Mouse (Mus musculus) lung, postnatal 0 days (tissue): ENCODE data around the gene Rnft2.

ENCODE experiments used
- CTCF ChIP-seq: IDR thresholded peaks from 2 replicates; pipeline ENCODE4 v1.5.1; 2016; ENCODE audit warnings: antibody characterized with exemption, mild to moderate bottlenecking
- EP300 ChIP-seq: IDR thresholded peaks from 2 replicates; pipeline ENCODE4 v1.6.1; 2016; ENCODE audit warnings: antibody characterized with exemption, mild to moderate bottlenecking, control low read depth

GRCm38 (mm10) chr5:118147264-118147663 lies 97.7 kb downstream of the Rnft2 start:
- TF ChIP-seq CTCF (no peak), EP300 (no peak)
